12 mouse cellular contexts compared by ENCODE assay signal in genomic region chr8:72817655-72818349, GRCm38 (mm10). TPM values are rescaled to one million over a fixed set of nuclear protein-coding genes. Genes with fewer than 3 reads are reported as not detected.
"Had no signal": no experiment of that assay in that cellular context is flagged by ENCODE, and none has a peak within 500 bp of the region (broad histone marks: within the 10 kb centered on the region; RNA-seq: fewer than 3 reads in every experiment).

No protein-coding gene starts in this region.

- ATAC-seq: midbrain, embryonic 16.5 days had no signal

- DNase-seq: kidney, adult 18-20 months; kidney, postnatal 10 days; kidney, postnatal 4 days; left cerebral cortex, postnatal 4 days; lung, adult 2 months; lung, postnatal 10 days; right cerebral cortex, adult 18-20 months; spleen, adult 18-20 months; thymus, adult 18-20 months; thymus, postnatal 14 days had no signal

RNA-seq across cellular contexts. Expression of gene F2rl3, which starts 56.1 kb away (rescaled TPM):
- total RNA-seq: liver, adult 2 months had no signal
